Mouse (Mus musculus) neural tube, embryonic 13.5 days (tissue): ENCODE measurements at regions not wholly inside any gene's neighbourhood (a gene's known extent, or its start where the extent isn't known, plus 50 kb on each side); places are given as distances from the start of the nearest gene placed in this dataset.

ENCODE experiments used
- ATAC-seq: fragments of 200-750 bp; cut with Nextera tagmentation; 2 replicates; pipeline ENCODE4 v1.8.0; 2017; ENCODE audit warnings: low read depth, mild to moderate bottlenecking, moderate TSS enrichment, moderate library complexity
- H3K27ac ChIP-seq: fragments of 300-500 bp; sonication (generic); replicated peaks from 2 replicates; pipeline ENCODE4 v1.5.1; 2015; ENCODE audit warnings: moderate library complexity, mild to moderate bottlenecking, inconsistent platforms
- H3K27me3 ChIP-seq: fragments of 300-500 bp; sonication (generic); 2 replicates; pipeline ENCODE4 v1.6.1; 2015; ENCODE audit warnings: mild to moderate bottlenecking, inconsistent platforms
- H3K36me3 ChIP-seq: fragments of 300-500 bp; sonication (generic); 2 replicates; pipeline ENCODE4 v1.6.1; 2015; ENCODE audit warnings: mild to moderate bottlenecking, inconsistent platforms
- H3K4me1 ChIP-seq: fragments of 300-500 bp; sonication (generic); replicated peaks from 2 replicates; pipeline ENCODE4 v1.6.1; 2015; ENCODE audit warnings: inconsistent platforms
- H3K4me2 ChIP-seq: fragments of 300-500 bp; sonication (generic); 2 replicates; pipeline ENCODE4 v1.6.1; 2015; ENCODE audit warnings: inconsistent platforms, mild to moderate bottlenecking, moderate library complexity
- H3K4me3 ChIP-seq: fragments of 300-500 bp; sonication (generic); 2 replicates; pipeline ENCODE4 v1.5.1; 2015; ENCODE audit warnings: mild to moderate bottlenecking, inconsistent platforms
- H3K9ac ChIP-seq: fragments of 300-500 bp; sonication (generic); 2 replicates; pipeline ENCODE4 v1.6.1; 2015; ENCODE audit warnings: moderate library complexity, mild to moderate bottlenecking, inconsistent platforms
- H3K9me3 ChIP-seq: fragments of 300-500 bp; sonication (generic); 2 replicates; pipeline ENCODE4 v1.6.1; 2016; ENCODE audit warnings: inconsistent platforms
- WGBS: fragments of 180-500 bp; shearing (Covaris S2); methylation state at CpG from one replicate; pipeline ENCODE4 v1.1.7; 2015; 5-methylcytosine and 5-hydroxymethylcytosine counted together

DNA sequence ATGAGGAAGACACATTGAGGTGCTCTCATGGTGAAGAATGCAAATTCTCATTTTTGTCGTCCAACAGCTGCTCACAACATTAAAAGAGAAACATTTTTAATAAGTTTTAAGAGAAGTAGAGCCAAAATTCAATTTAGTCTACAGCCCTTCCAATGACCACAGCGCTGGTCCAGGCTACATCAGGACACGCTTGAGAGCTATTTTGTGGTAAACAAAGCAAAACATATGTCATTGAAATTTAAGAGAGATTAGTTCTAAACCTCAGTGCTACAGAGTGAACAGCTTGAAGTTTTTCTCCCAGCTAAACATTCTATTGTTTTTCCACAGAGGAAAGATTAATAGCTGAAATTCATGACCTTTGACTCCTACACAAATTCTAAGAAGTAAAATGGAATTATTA lies 1820.8 kb upstream of the Acvr2a start:
- no peak for ATAC-seq
- WGBS: 78% methylated on average over 3 of the region's 3 CpGs
- no peaks in the 10 kb centered on the region for H3K36me3 ChIP-seq
- no peaks in the 10 kb centered on the region for H3K9me3 ChIP-seq
- H3K4me2 ChIP-seq: no peak overlapping the region
- no peaks in the 10 kb centered on the region for H3K4me1 ChIP-seq
- H3K4me3 ChIP-seq: no peak overlapping the region
- no peak overlapping the region for H3K9ac ChIP-seq
- H3K27ac ChIP-seq: no peak overlapping the region
- H3K27me3 ChIP-seq: no peaks in the 10 kb centered on the region

DNA sequence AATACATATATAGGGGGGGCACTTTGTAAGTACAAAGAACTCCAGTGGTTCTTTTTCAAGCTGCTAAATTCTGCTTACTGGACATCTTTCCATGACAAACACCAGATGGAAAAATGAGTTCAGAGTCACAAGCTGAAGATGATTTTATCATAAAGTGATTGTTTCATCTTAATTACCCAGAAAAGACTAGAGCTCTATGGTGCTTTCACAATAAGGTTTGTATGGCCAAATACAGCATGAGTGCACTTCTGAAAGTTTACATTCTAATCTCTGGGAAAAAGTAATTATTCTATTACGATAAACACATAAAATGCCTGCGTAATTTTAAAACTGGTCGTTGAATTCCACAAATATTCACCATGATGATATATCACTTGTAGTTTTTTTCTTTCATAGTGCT lies 1821.2 kb upstream of the Acvr2a start:
- Histone ChIP-seq H3K27ac (no peak overlapping the region), H3K9ac (no peak overlapping the region), H3K9me3 (no peaks in the 10 kb centered on the region), H3K36me3 (no peaks in the 10 kb centered on the region), H3K4me1 (no peaks in the 10 kb centered on the region), H3K27me3 (no peaks in the 10 kb centered on the region), H3K4me2 (no peak overlapping the region), H3K4me3 (no peak overlapping the region)
- no peak for ATAC-seq
- WGBS: 85% methylated on average over 3 of the region's 3 CpGs

DNA sequence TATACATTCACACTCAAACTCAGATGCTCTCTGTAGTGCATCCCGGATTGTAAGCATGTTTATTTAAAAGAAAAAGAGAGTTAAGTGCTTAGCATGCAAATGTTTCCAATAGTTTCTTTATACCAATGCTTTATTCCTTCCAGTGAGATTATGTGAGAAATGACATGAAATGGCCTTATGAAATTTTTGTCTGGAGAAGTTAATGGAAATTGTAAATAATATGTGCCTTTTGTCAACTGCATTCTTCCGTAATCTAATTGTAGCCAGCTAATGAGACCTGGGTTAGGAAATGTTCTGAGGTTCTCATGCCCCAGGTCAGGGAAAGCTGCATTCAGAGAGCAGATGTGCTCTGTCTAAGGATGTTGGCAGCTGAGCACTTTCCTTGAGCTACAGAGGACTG lies 1827.2 kb upstream of the Acvr2a start:
- Histone ChIP-seq H3K9ac (no peak overlapping the region), H3K4me1 (no peaks in the 10 kb centered on the region), H3K27me3 (no peaks in the 10 kb centered on the region), H3K4me2 (no peak overlapping the region), H3K4me3 (no peak overlapping the region), H3K27ac (no peak overlapping the region), H3K36me3 (no peaks in the 10 kb centered on the region), H3K9me3 (no peaks in the 10 kb centered on the region)
- no peak for ATAC-seq
- 88% methylated on average over 2 of the region's 2 CpGs for WGBS

DNA sequence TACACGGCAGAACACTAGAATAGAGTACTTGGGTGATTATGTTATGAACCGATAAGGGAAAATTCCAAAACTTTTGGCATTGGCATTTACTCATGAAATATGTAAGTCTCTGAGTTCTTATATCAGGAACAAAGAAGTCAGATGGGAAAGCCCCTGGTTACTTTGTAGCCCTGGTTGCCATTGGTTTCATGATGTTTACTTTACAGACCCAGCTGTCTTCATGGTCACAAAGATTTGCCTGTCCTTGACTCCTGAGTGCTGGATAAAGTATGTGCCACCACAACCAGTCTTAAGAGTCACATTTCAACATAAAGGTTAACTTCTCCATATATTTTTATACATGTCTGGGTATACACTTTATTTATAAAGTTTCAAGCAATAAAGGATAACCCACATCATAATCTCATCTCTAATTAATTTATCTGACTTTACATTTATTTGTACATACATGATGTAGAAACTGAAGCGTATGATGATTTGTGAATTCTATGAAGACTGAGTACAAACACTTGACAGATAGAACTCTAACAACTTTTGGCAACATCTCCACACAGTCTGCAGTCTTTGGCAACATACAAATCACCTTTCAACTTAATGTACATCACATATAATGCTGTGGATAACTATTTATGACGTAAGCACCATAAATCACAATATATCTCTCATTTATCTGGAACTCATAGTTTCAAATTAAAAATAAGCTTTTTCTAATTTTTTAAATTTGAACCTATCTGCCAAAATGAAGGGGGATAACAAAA lies 1827.8 kb upstream of the Acvr2a start:
- no peak for ATAC-seq
- no peak overlapping the region for H3K4me2 ChIP-seq
- no peaks in the 10 kb centered on the region for H3K9me3 ChIP-seq
- no peak overlapping the region for H3K27ac ChIP-seq
- H3K4me1 ChIP-seq: no peaks in the 10 kb centered on the region
- H3K4me3 ChIP-seq: no peak overlapping the region
- H3K36me3 ChIP-seq: no peaks in the 10 kb centered on the region
- WGBS: 88% methylated on average over 4 of the region's 4 CpGs
- no peak overlapping the region for H3K9ac ChIP-seq
- no peaks in the 10 kb centered on the region for H3K27me3 ChIP-seq

DNA sequence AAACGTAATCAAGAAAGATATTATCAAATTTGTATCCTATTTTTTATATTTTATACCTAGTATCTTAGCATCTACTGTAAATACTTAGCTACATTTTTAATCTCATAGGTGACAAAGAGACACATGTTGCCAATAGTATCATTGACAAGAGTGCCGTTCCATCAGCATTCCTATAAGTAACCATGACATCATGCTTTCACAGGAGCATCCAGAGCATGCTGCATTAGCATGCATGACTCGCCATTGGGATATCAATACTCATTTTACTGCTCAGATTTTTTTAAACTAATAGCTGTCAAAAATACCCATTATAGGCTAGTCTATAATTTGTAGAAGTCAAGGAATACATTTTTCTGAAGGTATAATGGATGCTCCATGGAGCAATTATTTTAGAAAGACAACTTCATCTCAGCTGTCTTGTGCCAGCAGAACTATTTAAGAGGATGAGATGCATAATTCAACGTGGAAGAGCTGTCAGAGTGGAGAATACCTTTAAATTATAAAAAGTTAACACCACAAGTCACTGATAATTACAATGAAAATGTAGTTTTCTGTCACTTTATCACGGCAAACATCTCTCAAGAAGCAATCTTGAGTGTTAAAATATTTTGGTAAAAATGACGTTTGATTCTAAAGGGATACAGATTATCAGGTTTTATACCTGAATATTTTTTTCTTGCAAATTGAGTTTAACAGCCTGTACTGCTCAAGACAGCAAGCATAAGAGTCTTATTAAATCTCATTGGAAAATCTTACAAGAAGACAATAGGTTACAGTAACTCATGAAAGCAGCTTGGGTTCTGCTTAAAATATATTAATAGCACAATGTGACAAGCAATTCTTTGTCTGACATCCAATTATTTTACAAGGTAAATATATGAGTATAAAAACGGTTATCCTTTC lies 1823.7 kb upstream of the Zeb2 start:
- Histone ChIP-seq H3K9me3 (no peaks in the 10 kb centered on the region), H3K4me2 (no peak overlapping the region), H3K9ac (no peak overlapping the region), H3K4me3 (no peak overlapping the region), H3K36me3 (no peaks in the 10 kb centered on the region), H3K27ac (no peak overlapping the region), H3K27me3 (no peaks in the 10 kb centered on the region), H3K4me1 (no peaks in the 10 kb centered on the region)
- 67% methylated on average over 7 of the region's 7 CpGs for WGBS
- ATAC-seq: no peak

DNA sequence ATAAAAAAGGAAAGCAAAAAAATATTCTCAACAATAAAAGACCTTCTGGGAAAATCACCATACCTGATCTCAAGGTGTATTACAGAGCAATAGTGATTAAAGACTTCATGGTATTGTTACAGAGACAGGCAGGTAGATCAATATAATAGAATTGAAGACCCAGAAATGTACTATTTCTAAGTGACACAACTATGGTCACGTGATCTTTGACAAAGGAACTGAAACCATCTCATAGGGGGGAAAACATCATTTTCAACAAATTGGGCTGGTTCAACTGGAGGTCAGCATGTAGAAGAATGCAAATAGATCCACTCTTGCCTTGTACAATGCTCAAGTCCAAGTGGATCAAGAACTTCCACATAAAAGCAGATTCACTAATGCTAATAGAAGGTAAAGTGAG lies 1815.6 kb upstream of the Zeb2 start:
- Histone ChIP-seq H3K4me1 (no peaks in the 10 kb centered on the region), H3K4me2 (no peak overlapping the region), H3K27ac (no peak overlapping the region), H3K4me3 (no peak overlapping the region), H3K9me3 (no peaks in the 10 kb centered on the region), H3K27me3 (no peaks in the 10 kb centered on the region), H3K9ac (no peak overlapping the region), H3K36me3 (no peaks in the 10 kb centered on the region)
- ATAC-seq: no peak
- 90% methylated on average over 1 of the region's 1 CpGs for WGBS

DNA sequence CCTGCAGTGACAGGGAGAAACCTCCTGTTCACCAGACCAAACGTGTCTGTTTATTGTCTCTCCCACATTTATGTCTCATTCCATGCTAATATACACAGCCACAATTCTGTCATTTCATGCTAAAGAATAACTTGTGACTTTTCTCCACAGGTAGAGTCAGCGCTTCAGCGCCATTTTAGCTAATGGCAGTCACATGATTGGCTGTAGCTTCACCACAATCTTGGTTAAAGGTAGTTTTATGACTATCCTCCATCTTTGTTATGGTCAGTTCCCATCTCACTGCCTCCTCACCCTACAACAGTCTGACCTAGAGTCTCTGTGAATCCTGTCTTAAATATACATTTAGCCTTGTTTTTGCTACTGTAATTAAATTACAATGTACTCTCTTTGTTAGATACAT lies 1807.0 kb upstream of the Zeb2 start:
- no peaks in the 10 kb centered on the region for H3K27me3 ChIP-seq
- H3K27ac ChIP-seq: no peak overlapping the region
- H3K36me3 ChIP-seq: no peaks in the 10 kb centered on the region
- no peak overlapping the region for H3K4me2 ChIP-seq
- no peaks in the 10 kb centered on the region for H3K9me3 ChIP-seq
- H3K4me1 ChIP-seq: no peaks in the 10 kb centered on the region
- H3K9ac ChIP-seq: no peak overlapping the region
- 85% methylated on average over 3 of the region's 3 CpGs for WGBS
- no peak for ATAC-seq
- H3K4me3 ChIP-seq: no peak overlapping the region

DNA sequence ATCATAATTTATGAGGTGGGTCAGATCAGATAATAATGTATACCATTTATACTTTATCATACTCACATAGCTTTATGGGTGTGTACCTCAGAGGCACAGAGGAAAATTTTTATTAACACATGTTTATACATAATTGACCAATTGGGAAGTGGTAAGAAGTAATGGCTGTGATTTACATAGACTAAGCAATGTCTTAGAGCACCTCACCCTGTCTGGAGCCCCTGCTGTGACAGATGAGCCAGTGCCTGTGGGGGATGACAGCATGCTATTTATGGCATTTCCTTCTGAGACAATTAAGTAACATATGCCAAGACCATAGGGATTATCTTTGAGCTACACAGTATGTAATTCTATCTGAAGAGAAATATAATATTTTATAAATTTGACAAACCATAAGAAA lies 1796.3 kb upstream of the Zeb2 start:
- Histone ChIP-seq H3K36me3 (no peaks in the 10 kb centered on the region), H3K27me3 (no peaks in the 10 kb centered on the region), H3K9me3 (no peaks in the 10 kb centered on the region), H3K4me3 (no peak overlapping the region), H3K27ac (no peak overlapping the region), H3K4me2 (no peak overlapping the region), H3K4me1 (peaks cover 4% of the 10 kb centered on the region), H3K9ac (no peak overlapping the region)
- ATAC-seq: peak; percentile 72

DNA sequence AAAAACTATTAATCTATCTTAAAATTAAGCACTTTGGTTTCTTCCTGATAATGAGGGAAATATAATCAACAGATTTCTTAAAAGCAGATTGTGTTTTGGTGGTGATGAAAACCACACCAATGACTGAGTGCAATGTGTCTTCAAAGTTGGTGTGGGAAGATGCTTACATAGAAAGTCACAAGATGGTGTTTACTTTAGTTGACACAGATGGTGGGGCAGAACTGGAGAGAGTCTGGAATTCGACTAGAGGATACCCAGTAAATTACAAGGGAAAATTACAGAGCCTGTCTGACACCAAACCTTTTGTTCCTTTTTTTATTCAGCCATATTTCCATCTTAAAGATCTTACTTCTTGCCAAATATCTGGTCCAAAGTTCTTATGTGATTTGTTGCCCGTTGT lies 1766.0 kb upstream of the Zeb2 start:
- H3K27ac ChIP-seq: no peak overlapping the region
- H3K4me3 ChIP-seq: no peak overlapping the region
- no peak overlapping the region for H3K4me2 ChIP-seq
- no peak for ATAC-seq
- WGBS: 75% methylated on average over 2 of the region's 2 CpGs
- H3K9me3 ChIP-seq: no peaks in the 10 kb centered on the region
- no peaks in the 10 kb centered on the region for H3K36me3 ChIP-seq
- H3K9ac ChIP-seq: no peak overlapping the region
- H3K27me3 ChIP-seq: no peaks in the 10 kb centered on the region
- H3K4me1 ChIP-seq: no peaks in the 10 kb centered on the region

DNA sequence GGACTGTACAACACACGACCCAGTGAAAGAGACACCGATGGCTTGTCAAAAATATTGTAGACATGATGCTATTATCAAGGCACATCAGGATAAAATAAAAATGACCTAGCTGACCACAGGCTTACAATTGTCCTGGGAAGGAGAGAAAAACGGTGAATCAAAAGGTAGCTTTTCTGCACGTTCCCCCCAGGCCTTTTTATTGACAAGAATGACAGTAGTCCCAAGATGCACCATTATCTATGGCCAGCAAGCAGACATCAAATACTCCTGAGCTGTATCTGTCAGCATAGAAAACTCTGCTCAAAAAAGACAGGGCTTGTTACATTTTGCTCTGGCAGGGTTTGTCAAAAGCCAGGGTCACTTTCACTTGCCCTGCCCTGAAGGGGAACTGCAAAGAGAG lies 1753.6 kb upstream of the Zeb2 start:
- Histone ChIP-seq H3K4me3 (no peak overlapping the region), H3K27ac (no peak overlapping the region), H3K27me3 (no peaks in the 10 kb centered on the region), H3K9ac (no peak overlapping the region), H3K9me3 (no peaks in the 10 kb centered on the region), H3K4me2 (no peak overlapping the region), H3K36me3 (no peaks in the 10 kb centered on the region), H3K4me1 (no peaks in the 10 kb centered on the region)
- WGBS: 73% methylated on average over 4 of the region's 4 CpGs
- no peak for ATAC-seq
